Mouse (Mus musculus) MN1 (cell line): ENCODE measurements around the gene Crlf3.

Experiments used
- DNase-seq: peaks from one replicate; pipeline ENCODE4 v3.0.0-alpha.2; 2016; ENCODE audit warnings: low spot score

Gene Crlf3

DNA sequence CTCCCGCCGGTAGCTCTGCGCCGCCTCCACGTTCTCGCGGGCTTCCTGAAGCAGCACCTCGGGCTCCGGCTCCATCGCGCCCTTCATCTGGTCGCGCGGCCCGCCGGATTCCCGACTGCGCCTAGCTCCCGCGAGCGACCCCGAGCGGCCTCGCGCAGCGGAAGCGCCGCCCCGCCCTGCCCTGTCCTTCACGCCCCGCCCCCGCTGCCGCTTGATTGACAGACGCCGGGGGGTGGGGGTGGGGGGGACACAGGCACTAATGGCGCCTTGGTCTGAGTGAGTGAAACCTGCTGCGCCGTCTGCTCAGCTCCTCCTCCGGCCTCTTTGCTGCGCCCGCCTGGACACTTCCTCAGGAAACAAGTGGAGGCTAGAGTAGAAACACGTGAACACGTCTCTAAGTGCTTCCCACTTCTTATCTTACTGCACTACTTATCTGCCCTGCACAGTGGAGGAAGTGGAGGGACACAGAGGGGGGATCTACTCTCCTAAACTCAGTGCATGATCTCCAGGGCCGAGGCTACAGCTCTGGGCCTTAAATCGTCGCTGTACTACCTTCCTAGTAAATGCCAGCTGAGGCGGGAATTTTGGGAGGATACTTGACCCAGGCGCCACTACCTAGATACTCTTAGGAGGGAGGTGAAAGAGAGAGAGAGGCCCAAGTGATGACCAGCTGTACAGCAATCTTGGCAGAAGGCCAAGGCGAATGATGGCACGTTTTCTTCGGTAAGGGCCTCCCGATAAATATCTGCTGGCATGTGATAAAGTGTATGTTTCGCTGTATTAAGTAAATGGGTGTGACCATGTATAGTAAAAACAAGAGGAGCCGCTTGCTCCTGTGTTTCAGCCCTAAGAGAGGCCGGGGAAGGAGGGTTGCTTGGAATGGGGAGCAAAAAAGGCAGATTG is at the start of gene Crlf3:
Gene Crlf3 (minus strand): TSS at position 166 of the 903 bp plus-strand sequence.
- DNase-seq, result peak; percentile 94

DNA sequence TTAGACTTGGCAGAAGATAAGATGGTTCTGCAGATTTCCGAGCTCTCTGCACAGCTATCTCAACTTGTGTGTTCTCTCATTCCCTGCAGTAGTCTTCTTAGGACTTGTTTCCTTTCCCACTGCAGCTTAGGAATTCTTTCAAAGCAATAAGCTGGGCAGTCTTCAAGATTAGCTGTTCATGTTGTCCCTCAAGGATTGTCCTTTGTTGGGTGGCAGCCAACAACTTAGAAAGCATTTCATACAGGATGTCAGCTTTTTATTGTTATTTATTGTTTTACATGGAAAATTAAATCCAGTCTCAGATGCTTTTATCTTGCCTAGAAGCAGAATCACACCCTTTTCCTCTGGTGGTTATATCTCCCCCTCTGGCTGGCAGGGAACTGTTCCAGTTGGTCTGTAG is 35.6 kb upstream of the Crlf3 start:
- DNase-seq, result peak; percentile 8

DNA sequence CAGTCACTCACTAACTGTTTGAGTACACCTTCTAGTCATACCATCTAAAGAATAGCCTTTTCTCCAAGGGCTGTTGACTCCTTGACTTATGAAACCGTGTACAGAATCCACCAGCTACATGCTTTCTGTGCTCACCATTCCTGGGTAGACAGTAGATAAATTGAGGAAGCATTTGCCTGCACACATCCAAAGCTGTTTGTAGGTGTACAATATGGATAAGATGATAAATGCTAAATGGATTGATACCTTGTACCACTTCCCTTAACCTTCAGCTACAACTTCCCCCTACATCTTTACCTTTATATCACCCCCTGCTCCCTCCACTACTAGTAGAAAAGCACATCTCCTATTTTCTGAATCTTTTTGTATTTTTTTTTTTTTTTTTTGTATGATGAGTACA is 23.6 kb upstream of the Crlf3 start:
- DNase-seq, result no peak

DNA sequence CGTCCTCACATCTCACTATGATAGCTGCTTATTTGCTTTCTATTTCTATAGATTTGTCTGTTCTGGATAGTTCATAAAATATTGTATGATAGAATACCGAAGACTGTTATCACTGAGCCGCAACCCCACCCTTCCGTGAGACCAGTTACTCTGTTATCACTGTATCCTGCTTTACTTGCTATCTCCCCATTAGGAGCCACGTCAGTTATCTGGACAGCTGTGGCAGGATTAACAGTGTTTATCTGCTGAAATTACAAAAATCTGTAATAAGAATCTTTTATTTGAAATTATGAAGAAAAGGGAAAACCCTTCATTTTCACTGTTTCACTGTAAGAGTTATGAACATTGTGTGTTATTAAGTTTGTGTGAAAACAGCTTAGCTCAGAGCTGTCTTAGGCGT is 20.5 kb upstream of the Crlf3 start:
- no peak for DNase-seq

DNA sequence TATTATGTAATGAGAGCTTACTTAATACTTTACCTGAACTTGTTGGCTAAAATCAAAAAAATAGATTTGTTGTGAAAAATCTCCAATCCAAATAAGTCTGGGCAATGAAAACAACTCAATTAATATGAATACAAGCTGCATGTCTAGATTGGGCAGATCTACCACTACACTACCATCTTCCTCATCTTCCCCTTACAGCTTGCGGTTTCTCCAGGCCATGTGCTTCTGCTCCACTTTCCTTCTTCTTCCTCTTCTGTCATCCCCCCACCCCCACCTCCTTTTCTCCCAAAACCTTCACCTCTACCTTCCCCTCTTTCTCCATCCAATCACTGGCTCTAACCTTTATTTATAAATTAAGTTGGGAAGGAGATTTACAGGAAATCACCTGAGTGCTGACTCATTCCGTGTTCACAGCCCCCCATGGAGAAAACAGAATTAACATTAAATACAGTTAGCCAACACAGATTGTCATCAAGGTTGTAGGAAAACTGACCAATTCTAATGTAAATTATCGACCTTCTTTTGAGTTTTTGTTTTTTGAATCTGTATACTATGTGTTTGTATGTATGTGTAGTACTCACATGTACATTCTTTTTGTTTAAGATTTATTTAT is 17.8 kb upstream of the Crlf3 start:
- DNase-seq, result no peak

DNA sequence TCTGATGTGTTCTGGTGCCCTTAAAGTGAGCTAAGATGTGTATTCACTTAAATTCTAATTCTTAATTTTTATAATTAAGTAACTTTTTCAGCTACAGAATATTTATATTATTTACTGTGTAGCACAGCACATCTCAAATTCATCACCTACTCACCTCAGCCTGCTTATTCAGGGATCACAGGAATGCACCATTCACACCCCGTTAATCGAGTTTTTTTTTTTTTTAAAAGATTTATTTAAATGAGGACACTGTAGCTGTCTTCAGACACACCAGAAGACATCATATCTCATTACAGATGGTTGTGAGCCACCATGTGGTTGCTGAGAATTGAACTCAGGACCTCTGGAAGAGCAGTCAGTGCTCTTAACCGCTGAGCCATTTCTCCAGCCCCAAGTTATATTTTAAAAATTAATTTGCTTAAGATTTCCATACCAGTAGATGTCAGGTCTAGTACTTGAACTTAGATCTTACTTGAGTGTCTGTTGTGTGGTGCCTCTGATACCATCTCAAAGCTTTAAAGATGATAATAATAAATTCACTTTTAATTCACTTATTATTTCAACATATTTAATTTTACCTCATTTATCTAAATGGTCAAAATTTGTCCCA is 9.9 kb upstream of the Crlf3 start:
- DNase-seq, result no peak

DNA sequence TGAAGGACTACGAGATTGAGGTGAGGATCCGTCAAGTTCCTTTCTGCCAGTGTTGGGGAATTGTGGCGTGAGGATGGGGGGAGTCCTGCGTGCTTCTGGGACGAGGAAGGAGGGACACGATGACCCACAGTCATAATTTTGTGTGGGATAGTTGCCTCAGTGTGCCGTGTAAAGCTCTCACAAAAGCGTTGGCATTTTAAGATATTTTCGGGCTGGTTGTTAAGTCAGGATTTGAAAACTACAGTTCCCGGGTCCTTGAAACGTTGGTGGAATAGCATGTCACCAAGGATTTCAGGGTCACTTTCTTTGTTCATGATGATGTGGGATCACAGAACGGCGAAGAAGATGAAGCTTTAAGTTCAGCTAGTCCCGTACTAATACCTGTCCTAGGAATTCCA is 9.0 kb upstream of the Crlf3 start:
- DNase-seq, result peak; percentile 18

DNA sequence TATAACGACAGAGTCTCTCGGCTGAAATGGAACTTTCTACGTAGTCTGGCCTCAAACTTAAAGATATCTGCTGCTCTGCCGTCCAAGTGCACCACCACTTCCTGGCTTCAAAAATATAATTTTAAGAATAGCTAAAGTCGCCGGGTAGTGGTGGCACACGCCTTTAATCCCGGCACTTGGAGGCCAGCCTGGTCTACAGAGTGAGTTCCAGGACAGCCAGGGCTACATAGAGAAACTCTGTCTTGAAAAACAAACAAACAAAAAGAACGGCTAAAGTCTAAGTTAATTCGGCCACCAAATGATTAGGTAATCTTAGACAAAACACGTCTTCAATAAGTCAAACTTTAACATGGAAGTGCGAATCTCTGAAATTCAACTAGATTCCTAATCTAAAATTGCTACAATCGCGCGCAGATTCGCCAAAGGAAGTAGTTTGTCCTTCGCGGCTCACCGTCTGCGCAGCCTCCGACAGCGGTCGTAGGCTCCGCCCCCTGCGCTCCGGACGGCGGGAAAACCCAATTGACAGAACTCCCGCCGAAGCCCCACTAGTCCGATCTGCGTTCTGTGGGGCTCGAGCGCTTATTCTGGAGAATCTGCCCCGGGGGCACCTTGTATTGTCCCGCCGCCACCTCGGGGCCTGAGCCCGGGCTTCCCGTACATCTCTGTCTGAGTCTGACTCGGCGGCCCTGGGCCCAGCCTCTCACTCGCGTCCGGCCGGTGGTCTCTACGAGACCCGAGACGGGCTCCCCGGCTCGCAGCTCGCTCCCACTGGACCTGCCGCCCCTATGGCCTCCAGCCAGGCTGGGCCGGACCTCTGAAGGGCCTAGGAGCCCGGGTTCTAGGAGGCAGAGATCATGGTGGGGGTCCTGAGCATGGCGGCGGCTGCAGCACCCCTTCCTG is 8.4 kb upstream of the Crlf3 start, which contains the start of gene Atad5:
Gene Atad5 (plus strand): TSS at position 484 of the 900 bp plus-strand sequence.
- peak; percentile 89 for DNase-seq

DNA sequence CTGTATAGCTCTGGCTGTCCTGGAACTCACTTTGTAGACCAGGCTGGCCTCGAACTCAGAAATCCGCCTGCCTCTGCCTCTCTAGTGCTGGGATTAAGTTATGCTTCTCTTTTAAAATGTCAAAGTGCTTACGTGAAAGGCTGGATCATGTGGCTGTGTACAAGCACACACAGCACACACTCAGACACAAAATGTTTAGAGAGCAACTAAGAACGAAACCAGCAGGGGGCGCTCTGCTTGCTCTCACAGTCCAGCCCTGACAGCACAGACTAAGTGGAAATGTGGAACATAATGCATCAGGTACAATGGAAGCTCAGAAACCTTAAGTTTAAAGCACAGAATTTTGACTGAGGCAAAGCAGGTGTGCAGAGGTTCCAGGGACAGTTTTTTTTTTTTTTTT is 6.1 kb upstream of the Crlf3 start:
- peak; percentile 84 for DNase-seq

DNA sequence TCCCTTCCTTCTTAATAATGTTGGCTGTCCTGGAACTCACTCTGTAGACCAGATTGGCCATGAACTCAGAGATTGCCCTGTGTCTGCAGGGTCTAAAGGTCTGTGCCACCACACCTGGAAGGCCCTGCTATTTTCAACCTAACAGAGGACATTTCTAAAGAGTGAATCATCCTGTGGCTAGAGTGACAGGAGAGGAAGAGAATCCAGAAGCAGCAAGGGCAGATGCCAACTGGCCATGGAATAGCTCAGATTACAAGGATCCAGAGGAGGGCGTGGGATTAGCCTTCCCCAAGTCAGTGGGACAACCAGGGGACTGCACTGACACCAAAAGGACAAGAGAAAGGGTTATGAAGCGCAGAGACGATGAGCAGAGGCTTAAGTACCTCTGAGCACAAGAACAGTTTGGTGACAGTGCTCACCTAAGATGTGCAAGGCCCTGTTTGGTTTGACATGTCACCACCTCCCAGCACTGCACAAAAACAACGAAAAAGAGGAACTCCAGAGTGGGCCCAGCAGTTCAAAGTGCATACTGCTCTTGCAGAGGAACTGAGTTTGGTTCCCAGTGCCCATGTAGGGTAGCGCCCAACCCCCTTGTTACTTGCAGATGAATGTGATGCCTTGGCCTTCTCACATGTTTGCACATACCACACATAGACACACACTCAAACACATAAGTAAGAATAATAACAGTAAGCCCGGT is 4.7 kb upstream of the Crlf3 start:
- no peak for DNase-seq

DNA sequence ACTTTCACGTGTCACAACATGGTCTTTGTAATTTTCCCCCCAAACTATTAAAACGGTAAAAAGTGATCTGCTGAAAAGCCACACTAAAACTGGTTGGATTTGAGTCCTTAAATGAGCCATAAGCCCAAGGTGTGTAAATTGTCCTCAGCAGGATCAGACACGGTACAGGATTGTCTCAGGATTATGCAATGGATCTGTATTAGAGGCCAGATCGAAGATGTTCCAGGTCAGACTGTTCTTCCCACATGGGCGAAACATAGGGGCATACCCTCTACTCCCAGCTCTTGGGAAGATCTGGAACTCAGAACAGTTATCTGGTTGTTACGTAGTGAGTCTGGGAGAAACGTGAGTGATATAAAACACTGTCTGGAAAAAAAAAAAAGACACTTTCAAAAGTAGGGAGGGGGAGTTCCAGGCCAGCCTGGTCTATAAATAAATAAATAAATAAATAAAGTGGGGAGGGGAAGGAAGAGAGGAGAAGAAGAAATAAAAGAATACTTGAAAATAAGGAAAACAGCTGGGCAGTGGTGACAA is 1.1 kb upstream of the Crlf3 start:
- DNase-seq, result no peak

DNA sequence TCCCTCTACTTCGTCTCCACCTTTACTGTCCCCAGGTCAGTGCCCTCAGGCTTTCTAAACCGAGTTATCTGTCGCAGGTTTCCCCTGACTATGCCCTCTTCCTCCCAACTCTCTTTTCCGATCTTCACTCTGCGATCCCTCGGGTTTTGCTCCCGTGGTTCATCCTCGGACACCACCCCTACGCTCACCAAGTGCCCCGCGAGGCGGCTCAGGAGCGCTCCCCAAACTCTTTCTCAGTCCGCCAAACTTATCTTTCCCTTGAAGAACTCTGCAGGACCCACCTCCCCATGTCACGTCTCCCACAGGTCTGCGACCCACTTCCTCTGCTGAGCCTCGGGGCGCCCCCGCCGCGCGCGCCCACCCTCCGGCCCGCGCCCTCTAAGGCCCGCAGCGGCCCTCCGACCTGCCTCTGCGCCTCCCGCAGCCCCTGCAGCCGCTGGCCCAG is 388 bp downstream of the Crlf3 start:
- no peak for DNase-seq

DNA sequence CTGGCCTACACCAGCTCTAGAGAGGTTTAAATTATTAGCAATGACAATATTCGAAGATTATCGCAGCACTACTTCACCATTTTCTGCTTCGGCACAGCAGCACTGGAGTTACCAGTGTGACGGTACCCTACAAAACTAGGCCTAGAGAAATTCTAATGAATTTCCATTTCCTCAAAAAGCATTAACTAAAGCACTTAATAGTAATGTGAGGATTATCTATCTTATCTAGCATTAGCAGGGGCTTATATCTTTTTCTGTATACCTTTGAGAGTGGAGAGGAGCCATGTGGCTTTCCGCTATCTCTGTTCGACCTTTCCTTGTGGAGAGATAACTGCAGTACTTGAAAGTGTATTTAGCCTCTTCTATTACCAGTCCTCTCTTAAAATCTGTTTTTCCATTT is 1.0 kb downstream of the Crlf3 start:
- DNase-seq, result no peak

DNA sequence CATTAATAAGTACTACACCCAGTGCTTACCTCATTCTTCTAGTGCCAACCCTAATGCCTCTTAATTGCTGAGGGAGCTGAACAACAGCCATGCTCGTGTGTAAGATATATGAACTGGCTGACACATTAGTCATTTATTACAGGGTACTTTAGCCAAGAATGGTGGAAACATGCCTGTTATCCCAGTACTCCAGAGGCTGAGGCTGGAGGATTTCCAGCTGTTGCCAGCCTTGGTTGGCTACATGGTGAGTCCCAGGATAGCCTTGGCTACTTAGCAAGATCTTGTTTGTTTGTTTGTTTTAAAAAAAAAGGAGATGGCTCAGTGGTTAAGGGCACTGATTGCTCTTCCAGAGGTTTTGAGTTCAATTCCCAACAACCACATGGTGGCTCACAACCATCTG is 2.0 kb downstream of the Crlf3 start:
- DNase-seq, result peak; percentile 32

DNA sequence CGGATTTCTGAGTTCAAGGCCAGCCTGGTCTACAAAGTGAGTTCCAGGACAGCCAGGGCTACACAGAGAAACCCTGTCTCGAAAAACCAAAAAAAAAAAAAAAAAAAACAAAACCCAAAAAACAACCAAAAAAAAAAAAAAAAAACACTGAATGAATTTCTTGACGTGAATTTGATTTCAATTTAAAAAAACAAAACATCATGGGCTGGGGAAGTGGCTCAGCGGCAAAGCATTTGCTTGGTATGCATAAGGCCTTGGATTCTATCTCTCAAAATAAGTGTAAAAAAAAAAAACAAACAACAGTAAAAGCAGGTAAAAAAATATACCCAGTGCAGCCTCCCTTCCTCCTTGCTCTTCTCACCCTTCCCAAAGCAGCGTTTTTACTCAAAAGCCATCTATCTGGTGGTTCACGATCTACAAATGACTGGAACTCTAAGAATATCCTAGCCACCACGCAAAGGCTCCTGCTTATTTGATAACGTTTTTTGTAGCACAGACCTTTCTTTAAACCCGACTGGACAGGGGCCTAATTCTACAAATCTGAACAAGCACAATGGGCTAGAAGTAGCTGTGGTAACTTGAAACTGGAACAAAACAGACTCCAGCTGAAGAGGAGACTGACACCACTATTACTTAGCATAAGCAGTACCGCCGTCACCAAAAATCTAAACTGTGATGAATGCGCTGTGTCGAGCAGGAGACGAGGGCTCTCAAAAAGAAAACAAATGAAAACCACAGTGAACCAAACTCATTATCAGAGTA is 2.8 kb downstream of the Crlf3 start:
- no peak for DNase-seq

DNA sequence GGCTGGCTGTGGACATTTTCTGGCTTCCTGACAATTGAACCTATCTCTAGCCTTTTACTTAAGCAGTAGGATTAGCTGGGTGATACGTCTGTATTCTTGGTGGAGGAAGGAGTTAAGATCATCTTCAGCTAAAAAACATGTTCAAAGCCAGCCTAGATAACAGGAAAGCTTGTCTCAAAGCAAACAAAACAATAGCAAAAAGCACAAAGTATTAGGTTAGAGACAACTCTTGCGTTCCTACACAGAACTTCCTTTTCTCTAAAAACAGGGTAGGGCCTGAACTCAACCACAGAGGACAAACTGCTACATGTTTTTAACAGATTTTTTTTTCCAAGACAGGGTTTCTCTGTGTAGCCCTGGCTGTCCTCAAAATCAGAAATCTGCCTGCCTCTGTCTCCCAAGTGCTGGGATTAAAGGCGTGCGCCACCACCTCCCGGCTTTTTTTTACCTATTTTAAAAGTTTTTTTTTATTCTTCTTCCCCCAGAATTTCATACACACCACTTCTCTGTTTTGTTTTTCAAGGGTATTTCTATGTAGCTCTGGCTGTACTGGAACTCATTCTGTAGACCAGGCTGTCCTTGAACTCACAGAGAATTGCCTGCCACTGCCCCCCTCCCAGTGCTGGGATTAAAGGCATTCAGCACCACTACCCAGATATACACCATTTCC is 5.0 kb downstream of the Crlf3 start:
- DNase-seq, result no peak

DNA sequence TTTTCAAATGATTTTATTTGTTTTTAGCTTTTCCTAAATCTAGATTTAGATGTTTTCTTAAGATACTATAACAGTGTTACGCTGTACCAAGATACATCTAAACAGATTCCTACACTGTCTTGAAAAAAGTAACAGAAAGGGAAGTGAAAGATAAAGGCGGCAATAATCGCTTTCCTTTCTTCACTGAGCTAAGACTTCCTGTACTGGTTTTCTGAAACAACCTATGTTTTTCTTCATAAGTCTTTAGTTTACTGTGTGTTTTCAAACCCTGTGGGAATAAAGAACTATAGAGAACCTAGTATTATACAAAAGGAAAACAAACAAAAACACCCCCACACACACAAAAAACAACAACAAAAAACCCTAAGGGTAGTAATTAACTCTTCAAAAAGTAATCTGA is 8.4 kb downstream of the Crlf3 start:
- no peak for DNase-seq

DNA sequence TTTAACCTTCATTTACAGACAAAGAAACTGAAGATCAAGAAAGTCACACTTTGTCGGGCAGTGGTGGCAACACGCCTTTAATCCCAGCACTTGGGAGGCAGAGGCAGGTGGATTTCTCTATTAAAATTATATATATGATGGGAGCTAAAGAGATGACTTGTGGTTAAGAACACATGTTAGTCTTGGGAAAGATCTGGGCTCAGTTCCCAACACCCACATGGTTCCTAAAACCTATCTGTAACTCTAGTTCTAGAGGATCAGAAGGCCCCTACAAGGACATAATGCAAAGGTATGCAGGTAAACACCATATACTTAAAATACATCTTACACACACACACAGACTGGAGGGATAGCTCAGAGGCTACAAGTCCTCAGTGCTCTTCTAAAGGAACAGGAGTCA is 9.8 kb downstream of the Crlf3 start:
- DNase-seq, result no peak

DNA sequence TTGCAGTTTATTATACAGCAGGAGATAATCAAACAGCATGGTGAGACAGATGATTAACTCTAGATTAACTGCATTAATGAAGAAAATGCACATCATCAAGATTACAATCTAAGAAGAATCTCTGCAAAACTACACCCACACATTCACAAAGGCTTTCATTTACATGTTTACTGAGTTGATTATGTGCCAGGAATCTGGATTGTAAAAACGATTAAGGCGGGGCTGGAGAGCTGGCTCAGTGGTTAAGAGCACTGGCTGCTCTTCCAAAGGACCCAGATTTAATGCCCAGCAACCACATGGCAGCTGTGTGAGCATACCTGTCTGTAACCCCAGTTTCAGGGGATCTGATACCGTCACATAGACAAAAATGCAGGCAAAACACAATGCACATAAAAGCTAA is 11.0 kb downstream of the Crlf3 start:
- peak; percentile 20 for DNase-seq

DNA sequence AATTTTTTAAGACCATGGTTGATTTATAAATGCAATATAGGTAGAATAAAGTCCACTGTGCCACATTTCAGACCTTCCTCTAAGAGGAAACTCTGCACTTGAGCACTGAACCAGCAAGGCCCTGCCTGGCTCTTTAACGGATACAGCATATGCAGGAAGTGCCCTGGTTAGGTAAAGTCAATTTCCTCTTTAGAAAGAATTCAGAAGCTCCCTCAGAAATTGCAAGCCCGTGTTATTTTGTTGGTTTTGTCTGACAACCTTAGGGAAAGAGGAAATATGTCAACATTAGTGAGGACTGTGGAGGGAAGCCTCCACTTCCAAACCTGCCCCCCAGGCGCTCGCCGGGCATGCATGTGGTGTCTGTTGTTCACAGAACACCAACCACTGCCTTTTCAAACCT is 13.2 kb downstream of the Crlf3 start:
- DNase-seq, result no peak
